Mouse (Mus musculus) ES-Bruce4 (cell line): ENCODE results near the gene Fam172a. TPM values are rescaled to one million over a fixed set of nuclear protein-coding genes. Genes with fewer than 3 reads are reported as not detected.

Source experiments
- H3K27ac ChIP-seq: 2 replicates; pipeline ENCODE4 v1.5.1; 2012; ENCODE audit warnings: low read length, inconsistent platforms; ENCODE audit not compliant: insufficient read depth
- H3K27me3 ChIP-seq: 2 replicates; pipeline ENCODE4 v1.6.1; 2012; ENCODE audit warnings: mild to moderate bottlenecking, low read length, inconsistent platforms; ENCODE audit not compliant: control insufficient read depth, poor library complexity, insufficient read depth, severe bottlenecking
- H3K36me3 ChIP-seq: 2 replicates; pipeline ENCODE4 v1.6.1; 2012; ENCODE audit warnings: inconsistent platforms, mild to moderate bottlenecking, low read length, moderate library complexity; ENCODE audit not compliant: control insufficient read depth, poor library complexity, insufficient read depth, severe bottlenecking
- H3K4me1 ChIP-seq: one replicate; pipeline ENCODE4 v1.8.1; 2011; ENCODE audit warnings: low read length; ENCODE audit not compliant: control insufficient read depth, insufficient read depth
- H3K4me3 ChIP-seq: 2 replicates; pipeline ENCODE4 v1.5.1; 2011; ENCODE audit warnings: low read depth, mild to moderate bottlenecking, low read length
- H3K9ac ChIP-seq: 2 replicates; pipeline ENCODE4 v1.6.1; 2012; ENCODE audit warnings: low read depth, mild to moderate bottlenecking, inconsistent platforms; ENCODE audit not compliant: poor library complexity, severe bottlenecking
- H3K9me3 ChIP-seq: replicated peaks from 2 replicates; pipeline ENCODE4 v1.6.1; 2012; ENCODE audit warnings: mild to moderate bottlenecking, low read length, inconsistent platforms; ENCODE audit not compliant: control insufficient read depth, poor library complexity, insufficient read depth, severe bottlenecking
- CTCF ChIP-seq: IDR thresholded peaks from one replicate; pipeline ENCODE4 v1.8.1; 2011; ENCODE audit warnings: low read depth, low read length
- EP300 ChIP-seq: IDR thresholded peaks from 2 replicates; pipeline ENCODE4 v1.6.1; 2011; ENCODE audit warnings: low read depth, low read length; ENCODE audit not compliant: insufficient read depth
- POLR2A ChIP-seq: IDR thresholded peaks from one replicate; pipeline ENCODE4 v1.8.1; 2011; ENCODE audit warnings: low read length; ENCODE audit not compliant: insufficient read depth
- polyA plus RNA-seq: library from polyadenylated mRNA; stranded (reverse); fragments of >200 nt; gene quantifications from 2 replicates; pipeline ENCODE4 v1.2.4, GENCODE M21; 2011; ENCODE audit warnings: low read depth; ENCODE audit not compliant: missing spikeins, insufficient read depth, insufficient read length

The Fam172a gene
- polyA plus RNA-seq, 1 experiment: 16.7 TPM

- no peak overlapping the region for H3K27ac ChIP-seq
- H3K4me3 ChIP-seq: no peak overlapping the region
- no peaks in the 10 kb centered on the region for H3K4me1 ChIP-seq
- H3K9me3 ChIP-seq: no peaks in the 10 kb centered on the region
- no peaks in the 10 kb centered on the region for H3K27me3 ChIP-seq
- no peak for TF ChIP-seq EP300
- no peak for TF ChIP-seq POLR2A
- TF ChIP-seq CTCF: no peak
- H3K36me3 ChIP-seq: no peaks in the 10 kb centered on the region
- H3K9ac ChIP-seq: no peak overlapping the region
These were observed 176.3 kb downstream of the Fam172a start for GRCm38 (mm10) chr13:77878120-77878519.

DNA sequence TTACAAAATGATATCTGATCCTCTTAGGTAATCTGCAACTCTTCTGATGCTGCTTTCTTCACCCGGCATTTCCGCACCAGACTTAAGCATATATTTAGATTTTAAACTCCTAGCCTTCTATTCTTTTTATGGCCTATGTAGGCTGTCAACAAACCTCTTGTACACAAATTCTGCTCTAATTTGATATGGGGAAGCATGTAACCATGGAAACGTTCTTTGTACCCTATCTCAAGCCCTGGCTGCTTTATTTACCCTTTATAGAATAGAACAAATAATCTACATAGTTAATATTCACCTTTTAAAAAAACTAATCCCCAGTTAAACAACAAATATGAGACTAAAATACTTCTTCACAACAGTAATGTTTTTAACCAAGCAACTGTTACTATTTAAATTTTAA lies 176.7 kb downstream of the Fam172a start:
- H3K36me3 ChIP-seq: no peaks in the 10 kb centered on the region
- no peaks in the 10 kb centered on the region for H3K9me3 ChIP-seq
- no peaks in the 10 kb centered on the region for H3K4me1 ChIP-seq
- H3K4me3 ChIP-seq: no peak overlapping the region
- TF ChIP-seq EP300: no peak
- TF ChIP-seq CTCF: no peak
- no peak for TF ChIP-seq POLR2A
- no peaks in the 10 kb centered on the region for H3K27me3 ChIP-seq
- H3K9ac ChIP-seq: no peak overlapping the region
- no peak overlapping the region for H3K27ac ChIP-seq

- H3K27ac ChIP-seq: no peak overlapping the region
- H3K4me1 ChIP-seq: no peaks in the 10 kb centered on the region
- no peak overlapping the region for H3K4me3 ChIP-seq
- TF ChIP-seq EP300 (no peak), CTCF (no peak), POLR2A (no peak)
- no peaks in the 10 kb centered on the region for H3K27me3 ChIP-seq
- no peak overlapping the region for H3K9ac ChIP-seq
- no peaks in the 10 kb centered on the region for H3K9me3 ChIP-seq
- H3K36me3 ChIP-seq: no peaks in the 10 kb centered on the region
These were observed 195.8 kb downstream of the Fam172a start for GRCm38 (mm10) chr13:77897619-77898018.

DNA sequence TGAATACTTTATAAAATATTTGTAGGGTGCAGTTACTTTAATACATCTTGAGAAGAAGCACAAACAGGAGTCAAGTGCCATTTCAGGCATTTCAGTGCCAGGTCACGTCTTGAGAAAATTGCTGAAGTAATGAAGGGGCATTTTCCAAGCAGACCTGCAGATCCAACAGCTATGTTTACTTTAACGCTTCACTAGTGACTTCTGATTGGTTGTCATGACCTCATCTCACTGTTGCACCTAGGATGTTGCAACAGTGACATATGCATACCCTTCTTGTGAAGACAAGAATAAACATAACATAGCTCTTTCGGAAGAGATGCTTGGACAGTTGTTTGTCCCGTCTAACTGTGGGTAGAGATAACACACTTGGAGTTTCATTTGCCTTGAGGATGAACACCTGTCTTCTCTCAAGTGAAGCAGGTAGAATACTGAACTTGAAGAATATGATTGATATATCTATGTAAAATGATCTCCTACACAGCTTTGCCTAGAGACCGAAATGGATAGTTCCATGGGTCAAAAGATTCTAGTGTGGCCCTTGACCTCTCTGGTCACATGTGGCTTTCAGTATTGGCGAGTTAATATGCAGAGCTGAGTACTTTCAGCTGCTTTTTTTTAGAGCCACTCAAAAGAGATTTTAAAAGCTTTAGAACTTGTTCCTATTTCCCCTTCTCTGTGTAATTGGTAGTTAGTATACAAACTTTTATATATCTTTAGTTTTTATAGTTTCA lies 196.4 kb downstream of the Fam172a start:
- Histone ChIP-seq H3K4me3 (no peak overlapping the region), H3K27ac (no peak overlapping the region), H3K27me3 (no peaks in the 10 kb centered on the region), H3K9ac (no peak overlapping the region), H3K9me3 (no peaks in the 10 kb centered on the region), H3K36me3 (no peaks in the 10 kb centered on the region), H3K4me1 (no peaks in the 10 kb centered on the region)
- no peak for TF ChIP-seq POLR2A
- TF ChIP-seq EP300: no peak
- TF ChIP-seq CTCF: no peak

- H3K27ac ChIP-seq: no peak overlapping the region
- H3K9ac ChIP-seq: no peak overlapping the region
- no peaks in the 10 kb centered on the region for H3K9me3 ChIP-seq
- H3K4me1 ChIP-seq: no peaks in the 10 kb centered on the region
- no peak for TF ChIP-seq EP300
- no peak overlapping the region for H3K4me3 ChIP-seq
- no peaks in the 10 kb centered on the region for H3K36me3 ChIP-seq
- H3K27me3 ChIP-seq: no peaks in the 10 kb centered on the region
These were observed 197.9 kb downstream of the Fam172a start for GRCm38 (mm10) chr13:77899725-77900124.

DNA sequence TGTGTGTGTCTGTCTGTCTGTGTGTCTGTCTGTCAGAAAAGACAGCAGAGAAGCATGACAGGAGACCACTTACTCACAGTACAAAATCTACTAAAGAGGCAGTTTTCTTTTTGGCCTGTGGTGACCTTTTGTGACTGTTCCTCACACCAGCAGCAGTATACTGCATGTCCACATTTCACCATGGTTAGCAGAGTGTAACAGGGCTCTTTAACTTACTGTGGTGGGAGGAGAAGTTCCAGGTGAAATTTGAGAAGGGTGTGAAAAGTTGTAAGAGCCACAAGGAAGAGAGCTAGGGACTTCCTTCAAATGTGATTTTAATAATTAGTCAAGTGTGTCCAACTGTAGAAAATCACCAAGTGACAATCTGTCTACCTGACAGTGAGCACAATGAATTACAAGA lies 199.0 kb downstream of the Fam172a start:
- Histone ChIP-seq H3K27me3 (no peaks in the 10 kb centered on the region), H3K9ac (no peak overlapping the region), H3K4me1 (no peaks in the 10 kb centered on the region), H3K36me3 (no peaks in the 10 kb centered on the region), H3K9me3 (no peaks in the 10 kb centered on the region), H3K4me3 (no peak overlapping the region), H3K27ac (no peak overlapping the region)
- TF ChIP-seq POLR2A: no peak
- TF ChIP-seq CTCF: no peak
- TF ChIP-seq EP300: no peak
